Mouse (Mus musculus) hindbrain, postnatal 0 days (tissue): ENCODE results near the gene Pbx4. TPM values are rescaled to one million over a fixed set of nuclear protein-coding genes. Genes with fewer than 3 reads are reported as not detected.

ENCODE experiments used
- ATAC-seq: fragments of 200-750 bp; cut with Nextera tagmentation; 2 replicates; pipeline ENCODE4 v1.8.0; 2017; ENCODE audit warnings: mild to moderate bottlenecking, moderate TSS enrichment, moderate library complexity
- DNase-seq: peaks from one replicate; pipeline ENCODE4 v3.0.0-alpha.2; 2015; ENCODE audit warnings: low spot score
- H3K27ac ChIP-seq: fragments of 300-500 bp; sonication (generic); 2 replicates; pipeline ENCODE4 v1.5.1; 2014; ENCODE audit warnings: mild to moderate bottlenecking
- H3K27me3 ChIP-seq: fragments of 300-500 bp; sonication (generic); 2 replicates; pipeline ENCODE4 v1.6.1; 2014; ENCODE audit warnings: low read length, mixed read lengths; ENCODE audit not compliant: insufficient read depth
- H3K36me3 ChIP-seq: fragments of 300-500 bp; sonication (generic); 2 replicates; pipeline ENCODE4 v1.6.1; 2014; ENCODE audit warnings: low read length, mixed read lengths; ENCODE audit not compliant: insufficient read depth
- H3K4me1 ChIP-seq: fragments of 300-500 bp; sonication (generic); 2 replicates; pipeline ENCODE4 v1.6.1; 2014; ENCODE audit warnings: antibody characterized with exemption, low read length, mixed read lengths; ENCODE audit not compliant: insufficient read depth
- H3K4me2 ChIP-seq: fragments of 300-500 bp; sonication (generic); 2 replicates; pipeline ENCODE4 v1.6.1; 2014; ENCODE audit warnings: low read depth, mild to moderate bottlenecking, low read length, moderate library complexity, mixed read lengths
- H3K4me3 ChIP-seq: fragments of 300-500 bp; sonication (generic); 2 replicates; pipeline ENCODE4 v1.5.1; 2014; ENCODE audit warnings: low read length
- H3K9ac ChIP-seq: fragments of 300-500 bp; sonication (generic); replicated peaks from 2 replicates; pipeline ENCODE4 v1.6.1; 2014; ENCODE audit warnings: mild to moderate bottlenecking, low read length, moderate library complexity, mixed read lengths
- H3K9me3 ChIP-seq: fragments of 300-500 bp; sonication (generic); 2 replicates; pipeline ENCODE4 v1.6.1; 2016; ENCODE audit warnings: low read length, mixed read lengths
- CTCF ChIP-seq: IDR thresholded peaks from 2 replicates; pipeline ENCODE4 v1.5.1; 2016; ENCODE audit warnings: antibody characterized with exemption, control low read depth, low read depth
- WGBS: fragments of 180-500 bp; shearing (Covaris S2); extraction: QIAGEN DNeasy Blood & Tissue Kit; methylation state at CpG from one replicate; pipeline ENCODE4 v1.1.7; 2014; 5-methylcytosine and 5-hydroxymethylcytosine counted together
- polyA plus RNA-seq: library from polyadenylated mRNA; unstranded; fragments of >200 nt; fragmentation: Nextera tagmentation; extraction: Ambion mirVana; gene quantifications from 2 replicates; pipeline ENCODE4 v1.2.1, GENCODE M21; 2015
- total RNA-seq: library from RNA; depleted of rRNA; stranded (reverse); fragments of >200 nt; gene quantifications from 2 replicates; pipeline ENCODE4 v1.2.3, GENCODE M21; 2014

Gene Pbx4
- total and polyA plus RNA-seq, 2 experiments from 2014 or later, result 81.9 to 86.4 TPM

DNA sequence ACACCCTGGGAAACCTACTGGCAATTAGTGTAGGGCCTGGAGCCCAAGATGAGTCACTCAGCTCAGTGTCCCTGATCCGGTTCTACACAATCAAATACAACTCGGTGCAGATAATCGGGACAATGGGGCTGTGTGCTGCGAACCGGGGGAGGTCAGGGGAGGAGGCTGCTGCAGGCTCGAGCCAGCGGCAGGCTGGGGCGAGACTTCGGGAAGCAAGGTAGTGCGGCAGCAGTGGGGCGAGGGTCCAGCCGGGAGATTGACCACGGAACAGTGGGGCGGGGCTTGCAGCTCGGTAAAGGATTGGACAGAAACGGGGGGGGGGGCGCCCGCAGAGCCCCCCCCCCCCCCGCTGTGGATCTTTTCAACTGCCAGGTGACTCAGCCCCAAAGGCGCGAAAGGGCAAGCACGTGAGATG lies 10.3 kb upstream of the Pbx4 start:
- TF ChIP-seq CTCF, result no peak
- Histone ChIP-seq H3K4me1 (peaks cover 13% of the 10 kb centered on the region), H3K36me3 (peaks cover 18% of the 10 kb centered on the region; the same call in 1 of the 2 replicates), H3K27ac (peak overlapping the region; percentile 79), H3K4me3 (peak overlapping the region; percentile 59), H3K9ac (peak overlapping the region; percentile 64), H3K27me3 (no peaks in the 10 kb centered on the region), H3K4me2 (peak overlapping the region; percentile 81), H3K9me3 (no peaks in the 10 kb centered on the region)
- DNase-seq (peak; percentile 72), ATAC-seq (peak; percentile 65)
- WGBS, result 4% methylated on average over 14 of the region's 22 CpGs

- peak within 1 kb of the TSS; percentile 79 for H3K27ac ChIP-seq
- H3K4me1 ChIP-seq, result peaks cover 13% of the 10 kb centered on the region
- ATAC-seq (peak; percentile 78), DNase-seq (peak; percentile 82)
- peak within 1 kb of the TSS; percentile 59 for H3K4me3 ChIP-seq
- WGBS, result 2% methylated on average over 29 of the region's 35 CpGs
- H3K9ac ChIP-seq, result peak within 1 kb of the TSS; percentile 64
- no peaks in the 10 kb centered on the region for H3K9me3 ChIP-seq
- H3K27me3 ChIP-seq, result no peaks in the 10 kb centered on the region
- H3K4me2 ChIP-seq, result peak within 1 kb of the TSS; percentile 81
- H3K36me3 ChIP-seq, result peaks cover 20% of the 10 kb centered on the region; the same call in 1 of the 2 replicates
- peak; percentile 42 for TF ChIP-seq CTCF
These were observed 9.7 kb upstream of the Pbx4 start, which contains the start of gene Lpar2 for GRCm38 (mm10) chr8:69822386-69823191. Gene Lpar2 (plus strand): TSS chr8:69822429.

DNA sequence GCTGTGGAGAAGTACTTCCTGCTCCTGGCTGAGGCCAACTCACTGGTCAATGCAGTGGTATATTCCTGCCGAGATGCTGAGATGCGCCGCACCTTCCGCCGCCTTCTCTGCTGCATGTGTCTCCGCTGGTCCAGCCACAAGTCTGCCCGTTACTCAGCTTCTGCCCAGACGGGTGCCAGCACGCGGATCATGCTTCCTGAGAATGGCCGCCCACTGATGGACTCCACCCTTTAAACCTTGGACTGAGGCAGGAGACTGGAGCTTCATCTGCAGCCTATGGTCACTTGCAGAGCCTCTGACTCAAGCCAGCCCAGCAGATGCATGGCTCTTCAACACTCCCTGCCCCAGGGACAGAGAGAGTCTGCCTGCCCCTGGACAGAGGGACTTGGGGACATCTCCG lies 5.9 kb upstream of the Pbx4 start:
- Histone ChIP-seq H3K9ac (no peak overlapping the region), H3K4me3 (no peak overlapping the region), H3K4me2 (no peak overlapping the region), H3K27ac (no peak overlapping the region), H3K4me1 (peaks cover 13% of the 10 kb centered on the region), H3K9me3 (no peaks in the 10 kb centered on the region), H3K27me3 (no peaks in the 10 kb centered on the region), H3K36me3 (peaks cover 15% of the 10 kb centered on the region; the same call in 1 of the 2 replicates)
- DNase-seq (no peak), ATAC-seq (no peak)
- WGBS, result 94% methylated on average over 12 of the region's 12 CpGs
- no peak for TF ChIP-seq CTCF

- H3K27ac ChIP-seq, result no peak overlapping the region
- DNase-seq (no peak), ATAC-seq (no peak)
- no peaks in the 10 kb centered on the region for H3K27me3 ChIP-seq
- H3K9me3 ChIP-seq, result no peaks in the 10 kb centered on the region
- H3K4me3 ChIP-seq, result no peak overlapping the region
- no peak overlapping the region for H3K9ac ChIP-seq
- TF ChIP-seq CTCF, result no peak
- H3K36me3 ChIP-seq, result no peaks in the 10 kb centered on the region
- H3K4me2 ChIP-seq, result no peak overlapping the region
- no peaks in the 10 kb centered on the region; the same call in 1 of the 2 replicates for H3K4me1 ChIP-seq
- WGBS, result 84% methylated on average over 8 of the region's 8 CpGs
These were observed 4.9 kb downstream of the Pbx4 start for GRCm38 (mm10) chr8:69837057-69837682.

- no peak overlapping the region for H3K9ac ChIP-seq
- ATAC-seq, result no peak
- H3K36me3 ChIP-seq, result no peaks in the 10 kb centered on the region
- no peak for DNase-seq
- 80% methylated on average over 3 of the region's 3 CpGs for WGBS
- no peaks in the 10 kb centered on the region for H3K9me3 ChIP-seq
- no peak overlapping the region for H3K4me2 ChIP-seq
- H3K27ac ChIP-seq, result no peak overlapping the region
- TF ChIP-seq CTCF, result no peak
- no peaks in the 10 kb centered on the region for H3K4me1 ChIP-seq
- H3K4me3 ChIP-seq, result no peak overlapping the region
- H3K27me3 ChIP-seq, result no peaks in the 10 kb centered on the region
These were observed 15.1 kb downstream of the Pbx4 start for GRCm38 (mm10) chr8:69847167-69848065.

DNA sequence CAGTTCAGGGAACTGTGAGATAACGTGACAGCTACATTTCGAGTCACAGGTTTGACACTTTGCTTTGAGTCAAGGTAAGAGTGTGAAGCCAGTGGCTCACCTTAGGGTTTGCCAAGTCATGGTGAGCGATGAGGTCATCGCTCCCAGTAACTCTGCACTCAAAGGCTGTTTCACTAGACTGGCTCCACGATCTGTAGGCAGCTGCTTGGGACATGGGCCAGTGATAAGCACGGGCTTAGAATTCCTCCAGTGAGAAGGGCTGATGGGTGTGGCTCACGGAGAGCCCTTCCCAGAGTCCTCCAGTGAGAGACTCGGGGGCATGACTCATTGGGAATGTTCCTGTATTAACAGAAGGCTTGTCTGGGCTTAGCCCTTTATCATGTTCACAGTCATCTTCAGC lies 16.7 kb downstream of the Pbx4 start:
- no peak for DNase-seq
- Histone ChIP-seq H3K9ac (no peak overlapping the region), H3K4me3 (no peak overlapping the region), H3K27ac (no peak overlapping the region), H3K4me1 (no peaks in the 10 kb centered on the region), H3K36me3 (no peaks in the 10 kb centered on the region), H3K9me3 (no peaks in the 10 kb centered on the region), H3K27me3 (no peaks in the 10 kb centered on the region), H3K4me2 (no peak overlapping the region)
- 90% methylated on average over 8 of the region's 8 CpGs for WGBS
- TF ChIP-seq CTCF, result no peak
- ATAC-seq, result no peak
